Mouse (Mus musculus): Measurements from ENCODE around the gene Adamts4. TPM values are rescaled to one million over a fixed set of nuclear protein-coding genes. Genes with fewer than 3 reads are reported as not detected.

Gene Adamts4
- polyA plus RNA-seq, 1 experiment from 2014 or later: 7.2 TPM

- WGBS: 90% methylated on average over 18 of the region's 18 CpGs
- peaks cover 3% of the 10 kb centered on the region; the same call in 1 of the 2 replicates for H3K36me3 ChIP-seq (ENCODE audit: control insufficient read depth, insufficient read depth)
- no peak for ATAC-seq
- no peak overlapping the region for H3K4me2 ChIP-seq (ENCODE audit: low read length)
- H3K4me1 ChIP-seq (replicated peaks; ENCODE audit: control insufficient read depth, insufficient read depth, low read length): peaks cover 5% of the 10 kb centered on the region
- no peak overlapping the region for H3K4me3 ChIP-seq (replicated peaks; ENCODE audit: low read length)
- H3K9ac ChIP-seq (replicated peaks; ENCODE audit: low read depth, low read length): no peak overlapping the region
- no peak overlapping the region for H3K27ac ChIP-seq (ENCODE audit: low read length)
- H3K9me3 ChIP-seq (ENCODE audit: control insufficient read depth, low read length): no peaks in the 10 kb centered on the region
- no peaks in the 10 kb centered on the region for H3K27me3 ChIP-seq (replicated peaks; ENCODE audit: control insufficient read depth, insufficient read depth, low read length)
Observed at GRCm38 (mm10) chr1:171216241-171216955, 33.8 kb upstream of the Adamts4 start.

- no peaks in the 10 kb centered on the region for H3K27me3 ChIP-seq (replicated peaks; ENCODE audit: control insufficient read depth, insufficient read depth, low read length)
- peaks cover 13% of the 10 kb centered on the region for H3K4me1 ChIP-seq (replicated peaks; ENCODE audit: control insufficient read depth, insufficient read depth, low read length)
- H3K36me3 ChIP-seq (ENCODE audit: control insufficient read depth, insufficient read depth): peaks cover 3% of the 10 kb centered on the region; the same call in 1 of the 2 replicates
- peak overlapping the region; percentile 2; the same call in 1 of the 2 replicates for H3K4me3 ChIP-seq (replicated peaks; ENCODE audit: low read length)
- peak overlapping the region; percentile 80 for H3K4me2 ChIP-seq (ENCODE audit: low read length)
- H3K9me3 ChIP-seq (ENCODE audit: control insufficient read depth, low read length): no peaks in the 10 kb centered on the region
- no peak overlapping the region for H3K27ac ChIP-seq (ENCODE audit: low read length)
- ATAC-seq: peak; percentile 24
- WGBS: 5% methylated on average over 10 of the region's 10 CpGs
- H3K9ac ChIP-seq (replicated peaks; ENCODE audit: low read depth, low read length): no peak overlapping the region
Observed at GRCm38 (mm10) chr1:171220871-171221270, 29.4 kb upstream of the Adamts4 start.

GRCm38 (mm10) chr1:171221281-171222193, 28.7 kb upstream of the Adamts4 start:
- H3K4me3 ChIP-seq (replicated peaks; ENCODE audit: low read length): peak overlapping the region; percentile 54
- H3K4me1 ChIP-seq (replicated peaks; ENCODE audit: control insufficient read depth, insufficient read depth, low read length): peaks cover 13% of the 10 kb centered on the region
- ATAC-seq: peak; percentile 10
- H3K9me3 ChIP-seq (ENCODE audit: control insufficient read depth, low read length): no peaks in the 10 kb centered on the region
- H3K4me2 ChIP-seq (ENCODE audit: low read length): peak overlapping the region; percentile 80
- peak overlapping the region; percentile 55 for H3K9ac ChIP-seq (replicated peaks; ENCODE audit: low read depth, low read length)
- no peaks in the 10 kb centered on the region for H3K27me3 ChIP-seq (replicated peaks; ENCODE audit: control insufficient read depth, insufficient read depth, low read length)
- no peak overlapping the region for H3K27ac ChIP-seq (ENCODE audit: low read length)
- peaks cover 3% of the 10 kb centered on the region; the same call in 1 of the 2 replicates for H3K36me3 ChIP-seq (ENCODE audit: control insufficient read depth, insufficient read depth)
- WGBS: 6% methylated on average over 22 of the region's 22 CpGs

- ATAC-seq: peak; percentile 96
- H3K36me3 ChIP-seq (ENCODE audit: control insufficient read depth, insufficient read depth): peaks cover 3% of the 10 kb centered on the region; the same call in 1 of the 2 replicates
- peak within 1 kb of the TSS; percentile 54 for H3K4me3 ChIP-seq (replicated peaks; ENCODE audit: low read length)
- 1% methylated on average over 28 of the region's 28 CpGs for WGBS
- peak within 1 kb of the TSS; percentile 55 for H3K9ac ChIP-seq (replicated peaks; ENCODE audit: low read depth, low read length)
- peak within 1 kb of the TSS; percentile 80 for H3K4me2 ChIP-seq (ENCODE audit: low read length)
- H3K4me1 ChIP-seq (replicated peaks; ENCODE audit: control insufficient read depth, insufficient read depth, low read length): peaks cover 13% of the 10 kb centered on the region
- no peaks in the 10 kb centered on the region for H3K9me3 ChIP-seq (ENCODE audit: control insufficient read depth, low read length)
- peak within 1 kb of the TSS; percentile 5 for H3K27ac ChIP-seq (ENCODE audit: low read length)
- no peaks in the 10 kb centered on the region for H3K27me3 ChIP-seq (replicated peaks; ENCODE audit: control insufficient read depth, insufficient read depth, low read length)
Observed at GRCm38 (mm10) chr1:171222238-171223155, 27.7 kb upstream of the Adamts4 start, which contains the start of gene Tomm40l. TSS of gene Tomm40l (minus strand) at chr1:171222514.

GRCm38 (mm10) chr1:171223168-171223567, 27.1 kb upstream of the Adamts4 start:
- H3K27ac ChIP-seq (ENCODE audit: low read length): peak overlapping the region; percentile 5; the same call in 1 of the 2 replicates

GRCm38 (mm10) chr1:171223796-171224195, 26.4 kb upstream of the Adamts4 start:
- WGBS: 92% methylated on average over 2 of the region's 2 CpGs
- Histone ChIP-seq H3K9ac (replicated peaks; ENCODE audit: low read depth, low read length) (no peak overlapping the region), H3K4me3 (replicated peaks; ENCODE audit: low read length) (no peak overlapping the region), H3K9me3 (ENCODE audit: control insufficient read depth, low read length) (no peaks in the 10 kb centered on the region), H3K27me3 (replicated peaks; ENCODE audit: control insufficient read depth, insufficient read depth, low read length) (no peaks in the 10 kb centered on the region), H3K4me2 (ENCODE audit: low read length) (no peak overlapping the region), H3K36me3 (ENCODE audit: control insufficient read depth, insufficient read depth) (no peaks in the 10 kb centered on the region), H3K4me1 (replicated peaks; ENCODE audit: control insufficient read depth, insufficient read depth, low read length) (peaks cover 13% of the 10 kb centered on the region), H3K27ac (ENCODE audit: low read length) (no peak overlapping the region)
- no peak for ATAC-seq

More at GRCm38 (mm10) chr1:171223168-171223567, 27.1 kb upstream of the Adamts4 start:
- ATAC-seq: no peak
- no peak overlapping the region for H3K9ac ChIP-seq (replicated peaks; ENCODE audit: low read depth, low read length)
- WGBS: 84% methylated on average over 6 of the region's 6 CpGs
- no peaks in the 10 kb centered on the region for H3K9me3 ChIP-seq (ENCODE audit: control insufficient read depth, low read length)
- no peaks in the 10 kb centered on the region for H3K27me3 ChIP-seq (replicated peaks; ENCODE audit: control insufficient read depth, insufficient read depth, low read length)
- H3K4me1 ChIP-seq (replicated peaks; ENCODE audit: control insufficient read depth, insufficient read depth, low read length): peaks cover 13% of the 10 kb centered on the region
- H3K4me3 ChIP-seq (replicated peaks; ENCODE audit: low read length): peak overlapping the region; percentile 54; the same call in 1 of the 2 replicates
- H3K4me2 ChIP-seq (ENCODE audit: low read length): peak overlapping the region; percentile 37
- H3K36me3 ChIP-seq (ENCODE audit: control insufficient read depth, insufficient read depth): peaks cover 2% of the 10 kb centered on the region; the same call in 1 of the 2 replicates

- 79% methylated on average over 5 of the region's 5 CpGs for WGBS
- no peak within 1 kb of the TSS for H3K9ac ChIP-seq (replicated peaks; ENCODE audit: low read depth, low read length)
- no peaks in the 10 kb centered on the region for H3K9me3 ChIP-seq (ENCODE audit: control insufficient read depth, low read length)
- H3K27me3 ChIP-seq (replicated peaks; ENCODE audit: control insufficient read depth, insufficient read depth, low read length): no peaks in the 10 kb centered on the region
- no peak for ATAC-seq
- H3K4me3 ChIP-seq (replicated peaks; ENCODE audit: low read length): no peak within 1 kb of the TSS
- no peaks in the 10 kb centered on the region for H3K36me3 ChIP-seq (ENCODE audit: control insufficient read depth, insufficient read depth)
- peaks cover 13% of the 10 kb centered on the region for H3K4me1 ChIP-seq (replicated peaks; ENCODE audit: control insufficient read depth, insufficient read depth, low read length)
- H3K27ac ChIP-seq (ENCODE audit: low read length): no peak within 1 kb of the TSS
- no peak within 1 kb of the TSS for H3K4me2 ChIP-seq (ENCODE audit: low read length)
Observed at GRCm38 (mm10) chr1:171224857-171225256, 25.4 kb upstream of the Adamts4 start, which contains the start of gene Apoa2. TSS of gene Apoa2 (plus strand) at chr1:171225054.

- Histone ChIP-seq H3K36me3 (ENCODE audit: control insufficient read depth, insufficient read depth) (no peaks in the 10 kb centered on the region), H3K4me3 (replicated peaks; ENCODE audit: low read length) (no peak overlapping the region), H3K27me3 (replicated peaks; ENCODE audit: control insufficient read depth, insufficient read depth, low read length) (no peaks in the 10 kb centered on the region), H3K4me2 (ENCODE audit: low read length) (no peak overlapping the region), H3K9ac (replicated peaks; ENCODE audit: low read depth, low read length) (no peak overlapping the region), H3K4me1 (replicated peaks; ENCODE audit: control insufficient read depth, insufficient read depth, low read length) (peaks cover 4% of the 10 kb centered on the region; the same call in 1 of the 2 replicates), H3K27ac (ENCODE audit: low read length) (no peak overlapping the region), H3K9me3 (ENCODE audit: control insufficient read depth, low read length) (no peaks in the 10 kb centered on the region)
- no peak for ATAC-seq
- 29% methylated on average over 4 of the region's 4 CpGs for WGBS
Observed at GRCm38 (mm10) chr1:171226780-171227179, 23.4 kb upstream of the Adamts4 start.

Measured in forebrain, embryonic 16.5 days (tissue).